Mouse (Mus musculus) limb, embryonic 13.5 days (tissue): ENCODE data around the gene Gm17482. TPM values are rescaled to one million over a fixed set of nuclear protein-coding genes. Genes with fewer than 3 reads are reported as not detected.

ENCODE experiments used
- ATAC-seq: fragments of 200-750 bp; cut with Nextera tagmentation; 2 replicates; pipeline ENCODE4 v1.8.0; 2017; ENCODE audit warnings: low read depth, moderate number of reproducible peaks, moderate TSS enrichment; ENCODE audit not compliant: low FRiP score
- H3K27ac ChIP-seq: fragments of 300-500 bp; sonication (generic); 2 replicates; pipeline ENCODE4 v1.5.1; 2015; ENCODE audit warnings: inconsistent platforms, mild to moderate bottlenecking, moderate library complexity
- H3K27me3 ChIP-seq: fragments of 300-500 bp; sonication (generic); 2 replicates; pipeline ENCODE4 v1.6.1; 2015; ENCODE audit warnings: mild to moderate bottlenecking, inconsistent platforms
- H3K36me3 ChIP-seq: fragments of 300-500 bp; sonication (generic); 2 replicates; pipeline ENCODE4 v1.6.1; 2015; ENCODE audit warnings: inconsistent platforms, mild to moderate bottlenecking, moderate library complexity
- H3K4me1 ChIP-seq: fragments of 300-500 bp; sonication (generic); 2 replicates; pipeline ENCODE4 v1.6.1; 2015; ENCODE audit warnings: inconsistent platforms
- H3K4me2 ChIP-seq: fragments of 300-500 bp; sonication (generic); replicated peaks from 2 replicates; pipeline ENCODE4 v1.6.1; 2015; ENCODE audit warnings: inconsistent platforms, mild to moderate bottlenecking, moderate library complexity
- H3K4me3 ChIP-seq: fragments of 300-500 bp; sonication (generic); 2 replicates; pipeline ENCODE4 v1.5.1; 2015; ENCODE audit warnings: moderate library complexity, mild to moderate bottlenecking, inconsistent platforms
- H3K9ac ChIP-seq: fragments of 300-500 bp; sonication (generic); 2 replicates; pipeline ENCODE4 v1.6.1; 2015; ENCODE audit warnings: mild to moderate bottlenecking, inconsistent platforms
- H3K9me3 ChIP-seq: fragments of 300-500 bp; sonication (generic); 2 replicates; pipeline ENCODE4 v1.6.1; 2016; ENCODE audit warnings: inconsistent platforms
- WGBS: fragments of 180-500 bp; shearing (Covaris S2); methylation state at CpG from one replicate; pipeline ENCODE4 v1.1.7; 2015; 5-methylcytosine and 5-hydroxymethylcytosine counted together
- polyA plus RNA-seq: library from polyadenylated mRNA; unstranded; fragments of >200 nt; fragmentation: Nextera tagmentation; extraction: Ambion mirVana; gene quantifications from 2 replicates; pipeline ENCODE4 v1.2.1, GENCODE M21; 2015

The Gm17482 gene
- polyA plus RNA-seq, 1 experiment from 2014 or later: not detected

DNA sequence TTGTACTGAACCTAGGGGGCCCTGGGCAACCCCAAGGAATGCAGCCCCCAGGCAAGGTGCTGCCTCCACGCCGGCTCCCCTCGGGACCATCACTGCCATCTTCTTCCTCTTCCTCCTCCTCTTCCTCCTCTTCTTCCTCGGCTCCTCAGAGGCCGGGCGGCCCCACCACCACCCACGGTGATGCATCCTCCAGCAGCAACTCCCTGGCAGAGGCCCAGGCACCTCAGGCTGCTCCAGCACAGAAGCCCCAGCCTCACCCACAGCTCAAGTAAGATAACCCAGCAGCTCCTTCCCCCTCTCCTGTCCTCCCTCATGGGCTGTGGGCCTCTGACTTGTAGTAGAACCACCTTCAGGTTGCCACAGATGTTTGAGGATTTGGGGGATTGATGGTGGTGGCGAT is 50.9 kb downstream of the Gm17482 start:
- H3K27me3 ChIP-seq: no peaks in the 10 kb centered on the region
- H3K4me3 ChIP-seq: no peak overlapping the region
- no peak overlapping the region for H3K9ac ChIP-seq
- no peak for ATAC-seq
- H3K4me1 ChIP-seq: no peaks in the 10 kb centered on the region
- H3K36me3 ChIP-seq: no peaks in the 10 kb centered on the region
- no peak overlapping the region for H3K27ac ChIP-seq
- no peaks in the 10 kb centered on the region for H3K9me3 ChIP-seq
- WGBS: 81% methylated on average over 8 of the region's 8 CpGs
- H3K4me2 ChIP-seq: no peak overlapping the region

DNA sequence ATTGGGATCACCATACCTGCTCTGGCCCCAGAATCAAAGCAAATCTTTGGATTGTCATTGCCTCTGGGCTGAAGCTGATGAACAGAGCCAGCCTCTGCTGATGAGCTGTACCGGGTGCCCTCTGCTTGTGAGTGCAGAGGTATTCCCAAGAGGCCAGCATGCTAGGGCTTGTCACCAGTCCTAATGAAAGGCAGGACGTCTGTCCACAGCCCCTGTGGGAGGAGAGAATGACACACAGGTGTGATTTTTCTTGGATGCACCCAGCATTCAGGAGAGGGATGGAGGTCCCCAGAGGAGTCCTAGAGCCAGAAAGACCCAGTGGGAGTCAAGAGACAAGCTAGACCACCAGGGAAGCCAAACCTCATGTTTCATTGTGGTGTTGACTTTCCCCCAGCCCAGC is 52.5 kb downstream of the Gm17482 start:
- 50% methylated on average over 2 of the region's 2 CpGs for WGBS
- H3K36me3 ChIP-seq: no peaks in the 10 kb centered on the region
- no peak overlapping the region for H3K27ac ChIP-seq
- H3K9me3 ChIP-seq: no peaks in the 10 kb centered on the region
- no peak for ATAC-seq
- no peaks in the 10 kb centered on the region for H3K4me1 ChIP-seq
- H3K4me3 ChIP-seq: no peak overlapping the region
- no peak overlapping the region for H3K9ac ChIP-seq
- H3K4me2 ChIP-seq: no peak overlapping the region
- no peaks in the 10 kb centered on the region for H3K27me3 ChIP-seq

DNA sequence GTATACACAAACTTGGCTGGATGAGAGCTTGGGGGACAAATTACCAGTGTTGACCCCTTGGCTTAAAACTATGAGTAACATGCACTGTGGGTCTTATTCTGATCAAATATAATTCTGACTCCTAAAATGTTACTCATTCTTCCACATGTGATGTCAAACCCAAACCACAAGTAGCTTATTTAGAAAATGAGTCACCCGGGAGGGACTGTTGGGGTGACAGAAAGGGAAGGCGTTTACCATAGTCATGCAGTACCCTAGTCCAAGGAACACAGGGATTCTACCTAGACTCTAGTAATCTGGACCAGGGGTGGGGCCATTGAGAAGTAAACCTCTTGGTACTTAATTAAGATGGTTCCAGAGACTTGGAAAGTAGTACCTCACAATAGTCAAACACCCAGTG is 57.0 kb downstream of the Gm17482 start:
- Histone ChIP-seq H3K27me3 (no peaks in the 10 kb centered on the region), H3K9me3 (no peaks in the 10 kb centered on the region), H3K4me1 (no peaks in the 10 kb centered on the region), H3K27ac (no peak overlapping the region), H3K9ac (no peak overlapping the region), H3K36me3 (no peaks in the 10 kb centered on the region), H3K4me3 (no peak overlapping the region), H3K4me2 (no peak overlapping the region)
- ATAC-seq: no peak
- 81% methylated on average over 2 of the region's 2 CpGs for WGBS

DNA sequence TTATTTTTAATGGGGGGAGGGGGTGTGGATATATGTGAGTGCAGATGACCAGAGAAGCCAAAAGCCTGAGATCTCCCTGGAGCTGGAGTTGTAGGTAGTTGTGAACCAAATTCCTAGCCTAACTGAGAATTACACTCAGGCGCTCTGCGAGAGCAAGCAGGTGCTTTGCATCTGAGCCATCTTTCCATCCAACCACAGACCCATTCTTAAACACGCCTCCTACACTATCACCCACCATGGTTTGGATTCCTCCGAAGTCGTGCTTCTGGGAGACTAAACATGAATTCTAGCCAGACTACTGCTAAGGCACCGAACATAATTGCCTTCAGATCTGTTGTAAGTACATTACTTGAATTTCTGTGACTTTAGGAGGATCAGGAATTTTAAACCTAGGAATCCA is 59.3 kb downstream of the Gm17482 start:
- no peak overlapping the region for H3K4me3 ChIP-seq
- no peak overlapping the region for H3K4me2 ChIP-seq
- no peaks in the 10 kb centered on the region for H3K27me3 ChIP-seq
- WGBS: 74% methylated on average over 6 of the region's 6 CpGs
- H3K27ac ChIP-seq: no peak overlapping the region
- no peaks in the 10 kb centered on the region for H3K9me3 ChIP-seq
- H3K36me3 ChIP-seq: no peaks in the 10 kb centered on the region
- no peak overlapping the region for H3K9ac ChIP-seq
- no peak for ATAC-seq
- no peaks in the 10 kb centered on the region for H3K4me1 ChIP-seq

DNA sequence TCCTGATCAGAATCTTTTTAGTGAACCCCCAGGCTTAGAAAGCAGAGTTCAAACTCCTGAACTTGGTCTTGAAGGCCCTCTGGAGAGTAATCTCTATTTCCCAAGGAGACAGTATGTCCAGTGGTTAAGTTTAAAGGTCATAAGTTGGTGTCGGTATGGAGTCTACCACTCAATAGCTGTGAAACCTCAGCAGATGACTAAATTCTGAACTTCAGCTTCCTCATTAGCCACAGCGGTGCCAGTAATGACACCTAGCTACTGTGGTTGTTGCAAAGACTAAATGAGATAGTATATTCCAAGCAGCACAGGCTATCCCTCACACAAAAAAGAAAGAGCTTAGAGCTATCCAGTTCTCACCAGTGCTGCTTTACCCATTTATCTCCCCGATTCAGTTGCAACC is 61.1 kb downstream of the Gm17482 start:
- no peak overlapping the region for H3K9ac ChIP-seq
- no peaks in the 10 kb centered on the region for H3K27me3 ChIP-seq
- ATAC-seq: no peak
- no peaks in the 10 kb centered on the region for H3K4me1 ChIP-seq
- no peaks in the 10 kb centered on the region for H3K36me3 ChIP-seq
- no peak overlapping the region for H3K4me3 ChIP-seq
- H3K27ac ChIP-seq: no peak overlapping the region
- WGBS: 87% methylated on average over 3 of the region's 3 CpGs
- no peak overlapping the region for H3K4me2 ChIP-seq
- H3K9me3 ChIP-seq: no peaks in the 10 kb centered on the region

DNA sequence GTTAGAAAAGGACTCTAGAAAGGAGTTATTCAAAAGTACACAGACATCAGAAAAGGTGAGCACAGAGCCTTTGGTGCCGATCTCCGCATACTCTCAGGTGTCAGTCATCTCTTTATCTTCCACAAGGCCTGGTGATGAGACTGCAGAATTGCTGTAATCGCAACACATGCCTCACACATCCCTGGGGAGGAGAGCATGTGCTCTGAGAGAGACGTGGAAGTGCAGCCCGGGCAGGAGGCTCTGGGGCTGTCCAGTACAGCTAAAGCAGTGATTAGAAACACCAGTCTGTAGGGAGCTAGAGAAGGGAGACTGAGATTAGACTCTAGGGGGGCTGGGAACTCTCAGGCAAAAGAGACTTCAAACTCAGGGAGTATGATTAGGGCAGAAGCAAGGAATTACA is 63.4 kb downstream of the Gm17482 start:
- no peaks in the 10 kb centered on the region for H3K27me3 ChIP-seq
- no peak overlapping the region for H3K4me3 ChIP-seq
- no peaks in the 10 kb centered on the region for H3K36me3 ChIP-seq
- H3K27ac ChIP-seq: no peak overlapping the region
- H3K9me3 ChIP-seq: no peaks in the 10 kb centered on the region
- no peak overlapping the region for H3K4me2 ChIP-seq
- no peak for ATAC-seq
- WGBS: 59% methylated on average over 5 of the region's 5 CpGs
- H3K9ac ChIP-seq: no peak overlapping the region
- no peaks in the 10 kb centered on the region for H3K4me1 ChIP-seq

DNA sequence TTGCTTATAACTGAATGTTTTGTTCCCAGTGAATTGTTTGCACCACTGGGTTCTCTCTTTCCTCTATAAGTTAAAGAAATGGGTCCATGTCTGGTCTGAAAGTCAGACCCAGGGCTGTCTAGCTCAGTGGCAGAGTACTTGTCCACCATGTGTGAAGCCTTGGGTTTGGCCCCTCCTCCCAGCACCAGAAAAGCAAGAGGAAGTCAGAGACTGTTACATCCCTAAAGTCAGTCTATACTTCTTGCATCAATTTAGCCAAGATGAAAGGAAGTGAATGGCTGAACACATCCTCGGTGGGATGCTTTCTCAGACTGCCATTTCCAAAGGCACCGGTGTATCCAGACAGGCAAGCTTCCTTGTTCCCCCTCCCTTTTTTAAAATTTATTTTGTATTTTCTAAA is 63.9 kb downstream of the Gm17482 start:
- no peaks in the 10 kb centered on the region for H3K36me3 ChIP-seq
- ATAC-seq: no peak
- no peak overlapping the region for H3K27ac ChIP-seq
- no peaks in the 10 kb centered on the region for H3K4me1 ChIP-seq
- H3K9me3 ChIP-seq: no peaks in the 10 kb centered on the region
- 84% methylated on average over 2 of the region's 2 CpGs for WGBS
- H3K9ac ChIP-seq: no peak overlapping the region
- no peak overlapping the region for H3K4me3 ChIP-seq
- no peaks in the 10 kb centered on the region for H3K27me3 ChIP-seq
- H3K4me2 ChIP-seq: no peak overlapping the region

DNA sequence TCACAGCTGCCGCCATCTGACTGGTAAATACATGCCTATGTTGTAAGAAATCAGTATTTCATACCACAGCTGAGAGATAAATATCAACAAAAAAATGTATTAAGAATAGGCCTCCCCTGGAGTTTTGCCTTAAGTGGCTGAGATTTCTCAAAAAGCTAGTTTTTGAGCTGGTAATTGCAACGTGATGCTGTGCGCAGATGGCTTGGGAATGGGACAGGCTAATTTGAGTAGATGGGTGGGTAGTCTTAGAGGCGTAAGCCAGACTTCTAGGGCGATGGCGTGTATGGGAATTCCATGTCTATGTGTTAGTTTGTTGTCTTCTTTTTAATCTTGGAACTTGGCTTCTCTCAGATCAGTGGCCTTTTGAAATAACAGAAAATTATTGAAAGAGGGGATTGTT is 64.7 kb downstream of the Gm17482 start:
- ATAC-seq: no peak
- Histone ChIP-seq H3K9me3 (no peaks in the 10 kb centered on the region), H3K36me3 (no peaks in the 10 kb centered on the region), H3K4me1 (no peaks in the 10 kb centered on the region), H3K27ac (no peak overlapping the region), H3K4me2 (no peak overlapping the region), H3K9ac (no peak overlapping the region), H3K4me3 (no peak overlapping the region), H3K27me3 (no peaks in the 10 kb centered on the region)
- whole genome bisulfite sequencing: 88% methylated on average over 6 of the region's 6 CpGs

DNA sequence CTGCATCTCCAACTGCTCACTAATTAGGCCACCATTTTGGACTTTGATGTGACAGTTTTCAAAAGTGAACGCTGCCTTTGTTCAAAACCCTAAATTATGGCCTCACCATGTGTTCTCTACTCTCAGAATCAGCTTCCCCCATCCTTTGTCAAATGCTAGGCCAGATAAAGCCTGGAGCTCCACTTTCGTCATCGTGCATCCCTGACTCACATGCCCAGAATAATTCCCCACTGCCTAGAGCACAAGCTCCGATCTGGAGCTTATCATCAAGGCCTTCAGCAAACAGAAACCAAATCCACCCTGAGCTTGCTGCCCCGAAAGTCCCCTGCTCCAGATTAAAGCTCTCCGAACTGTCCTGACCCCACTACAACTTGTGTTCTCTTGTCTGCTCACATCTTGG is 65.5 kb downstream of the Gm17482 start:
- Histone ChIP-seq H3K27me3 (no peaks in the 10 kb centered on the region), H3K4me2 (no peak overlapping the region), H3K9me3 (no peaks in the 10 kb centered on the region), H3K4me3 (no peak overlapping the region), H3K27ac (no peak overlapping the region), H3K4me1 (no peaks in the 10 kb centered on the region), H3K36me3 (no peaks in the 10 kb centered on the region), H3K9ac (no peak overlapping the region)
- WGBS: 72% methylated on average over 6 of the region's 6 CpGs
- no peak for ATAC-seq

DNA sequence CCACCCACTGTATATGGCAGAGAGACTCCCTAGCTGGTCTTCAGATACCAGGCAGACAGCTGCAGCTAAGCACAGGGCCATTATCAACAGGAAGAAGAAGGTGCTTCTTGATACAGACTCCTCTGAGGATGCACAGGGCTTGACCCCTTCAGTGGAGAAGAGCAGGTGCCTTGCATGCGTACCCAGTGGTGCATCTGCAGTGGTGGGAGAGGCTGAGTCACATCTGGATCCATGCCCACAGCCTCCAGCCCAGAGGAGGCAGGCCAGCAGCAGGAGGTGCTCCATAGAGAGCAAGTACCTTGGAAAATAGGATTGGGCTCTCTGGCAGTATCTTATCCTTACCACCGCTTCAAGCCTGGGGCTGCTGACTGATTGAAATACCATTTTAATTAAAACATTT is 66.7 kb downstream of the Gm17482 start:
- Histone ChIP-seq H3K27ac (no peak overlapping the region), H3K9me3 (no peaks in the 10 kb centered on the region), H3K36me3 (no peaks in the 10 kb centered on the region), H3K27me3 (no peaks in the 10 kb centered on the region), H3K4me2 (no peak overlapping the region), H3K4me3 (no peak overlapping the region), H3K4me1 (no peaks in the 10 kb centered on the region), H3K9ac (no peak overlapping the region)
- WGBS: 81% methylated on average over 2 of the region's 2 CpGs
- no peak for ATAC-seq

DNA sequence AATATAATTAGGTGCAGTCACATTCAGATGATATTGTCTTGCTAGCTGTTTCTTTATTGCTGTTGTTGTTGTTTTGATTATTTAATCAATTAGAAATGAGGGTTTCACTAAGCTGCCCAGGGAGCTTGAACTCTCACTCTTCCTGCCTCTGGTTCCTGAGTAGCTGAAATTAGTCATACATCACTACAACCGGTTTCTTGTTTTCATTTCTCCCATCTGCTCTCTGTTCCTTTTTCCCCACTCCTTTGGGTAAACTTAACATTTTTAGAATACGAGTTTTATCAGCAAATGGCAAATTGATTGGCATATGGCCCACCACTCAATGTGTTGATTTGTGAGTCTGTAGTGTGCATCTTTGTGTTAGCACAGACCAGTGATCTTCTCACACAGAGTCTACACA is 80.0 kb downstream of the Gm17482 start:
- H3K4me2 ChIP-seq: no peak overlapping the region
- no peak overlapping the region for H3K4me3 ChIP-seq
- no peaks in the 10 kb centered on the region for H3K27me3 ChIP-seq
- no peak for ATAC-seq
- H3K27ac ChIP-seq: no peak overlapping the region
- H3K4me1 ChIP-seq: no peaks in the 10 kb centered on the region
- 83% methylated on average over 2 of the region's 2 CpGs for WGBS
- H3K36me3 ChIP-seq: no peaks in the 10 kb centered on the region
- H3K9me3 ChIP-seq: 0 out of 2 replicates have a peak, but pooled peaks cover 4% of the 10 kb centered on the region
- H3K9ac ChIP-seq: no peak overlapping the region
